ENCODE assay signal across 31 mouse cellular contexts in the genomic region with DNA sequence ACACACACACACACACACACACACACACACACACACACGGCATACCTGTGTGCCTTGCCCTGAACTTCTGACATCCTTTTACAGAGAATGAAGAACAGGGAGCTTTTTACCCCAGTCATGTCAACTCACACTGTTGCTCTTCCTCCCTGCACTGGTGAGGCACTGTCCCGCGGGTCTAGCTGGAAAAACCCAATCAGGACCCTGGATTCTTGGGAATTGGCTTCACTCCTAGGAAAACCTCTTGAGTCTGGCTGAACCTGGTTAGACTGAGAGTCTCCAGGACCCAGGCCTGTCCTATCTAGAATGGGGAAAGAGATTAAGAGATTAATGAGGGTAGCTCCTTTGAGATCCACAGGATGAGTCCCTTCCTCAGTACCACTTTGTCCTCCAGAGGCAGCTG.
"Had no signal": no experiment of that assay in that cellular context is flagged by ENCODE, and none has a peak within 500 bp of the region (broad histone marks: within the 10 kb centered on the region; RNA-seq: fewer than 3 reads in every experiment).

No protein-coding gene starts in this region.

- H3K9me3 ChIP-seq: limb, embryonic 10.5 days; limb, embryonic 13.5 days; liver, embryonic 13.5 days; liver, embryonic 15.5 days; lung, embryonic 15.5 days; midbrain, embryonic 12.5 days; midbrain, embryonic 13.5 days; neural tube, embryonic 12.5 days had no signal

- H3K36me3 ChIP-seq: limb, embryonic 10.5 days; limb, embryonic 12.5 days; limb, embryonic 13.5 days; limb, embryonic 15.5 days; liver, embryonic 12.5 days; liver, embryonic 13.5 days; liver, embryonic 15.5 days; lung, embryonic 15.5 days; midbrain, embryonic 10.5 days; midbrain, embryonic 12.5 days; midbrain, embryonic 13.5 days; neural tube, embryonic 12.5 days had no signal

- H3K4me2 ChIP-seq: limb, embryonic 12.5 days; limb, embryonic 13.5 days; limb, embryonic 15.5 days; liver, embryonic 11.5 days; liver, embryonic 12.5 days; liver, embryonic 13.5 days; liver, embryonic 15.5 days; lung, embryonic 14.5 days; lung, embryonic 15.5 days; midbrain, embryonic 11.5 days; midbrain, embryonic 12.5 days; midbrain, embryonic 13.5 days; neural tube, embryonic 12.5 days had no signal

- ATAC-seq: liver, embryonic 12.5 days; liver, postnatal 0 days; lung, postnatal 0 days; midbrain, embryonic 13.5 days; midbrain, embryonic 16.5 days had no signal

- H3K27me3 ChIP-seq: limb, embryonic 12.5 days; limb, embryonic 13.5 days; limb, embryonic 15.5 days; liver, embryonic 12.5 days; liver, embryonic 13.5 days; liver, embryonic 15.5 days; lung, embryonic 15.5 days; midbrain, embryonic 12.5 days; midbrain, embryonic 13.5 days; neural tube, embryonic 12.5 days had no signal

- H3K4me3 ChIP-seq: limb, embryonic 10.5 days; limb, embryonic 12.5 days; limb, embryonic 13.5 days; limb, embryonic 15.5 days; liver, embryonic 12.5 days; liver, embryonic 13.5 days; liver, embryonic 15.5 days; lung, embryonic 15.5 days; megakaryocyte, embryonic 14.5 days; midbrain, embryonic 10.5 days; midbrain, embryonic 12.5 days; midbrain, embryonic 13.5 days; myocyte; neural tube, embryonic 12.5 days had no signal

- H3K9ac ChIP-seq: limb, embryonic 12.5 days; limb, embryonic 13.5 days; limb, embryonic 15.5 days; liver, embryonic 12.5 days; liver, embryonic 13.5 days; liver, embryonic 14.5 days; liver, embryonic 15.5 days; liver, postnatal 0 days; lung, embryonic 14.5 days; lung, embryonic 15.5 days; midbrain, embryonic 12.5 days; midbrain, embryonic 13.5 days; neural tube, embryonic 12.5 days had no signal

- H3K27ac ChIP-seq: limb, embryonic 10.5 days; limb, embryonic 12.5 days; limb, embryonic 13.5 days; limb, embryonic 15.5 days; liver, embryonic 12.5 days; liver, embryonic 13.5 days; liver, embryonic 14.5 days; liver, embryonic 15.5 days; lung, embryonic 15.5 days; macrophage; midbrain, embryonic 10.5 days; midbrain, embryonic 12.5 days; midbrain, embryonic 13.5 days; neural tube, embryonic 12.5 days had no signal

- DNase-seq: left cerebral cortex, postnatal 4 days; liver; liver, embryonic 13.5 days; liver, postnatal 0 days; lung, adult 18-20 months; lung, adult 2 months; lung, embryonic 14.5 days; lung, postnatal 10 days; lung, postnatal 14 days; lung, postnatal 36 days; lung, postnatal 4 days; midbrain, embryonic 14.5 days had no signal

- H3K4me1 ChIP-seq: limb, embryonic 12.5 days; limb, embryonic 13.5 days; limb, embryonic 15.5 days; liver, embryonic 12.5 days; liver, embryonic 13.5 days; liver, embryonic 15.5 days; lung, embryonic 15.5 days; midbrain, embryonic 10.5 days; midbrain, embryonic 12.5 days; midbrain, embryonic 13.5 days; neural tube, embryonic 12.5 days had no signal
